Mouse (Mus musculus): ENCODE measurements around the gene Cflar. TPM values are rescaled to one million over a fixed set of nuclear protein-coding genes. Genes with fewer than 3 reads are reported as not detected.
"Not testable (repeated sequence)": the region's sequence is repeated elsewhere in the genome, so short reads cannot be mapped to it uniquely, and the experiment has no call there.

The Cflar gene
- polyA plus RNA-seq, 1 experiment: 7.1 TPM

GRCm38 (mm10) chr1:58736968-58737367 lies 25.7 kb downstream of the Cflar start:
- no peaks in the 10 kb centered on the region for H3K4me1 ChIP-seq (ENCODE audit: control insufficient read depth, insufficient read depth, low read length)

DNA sequence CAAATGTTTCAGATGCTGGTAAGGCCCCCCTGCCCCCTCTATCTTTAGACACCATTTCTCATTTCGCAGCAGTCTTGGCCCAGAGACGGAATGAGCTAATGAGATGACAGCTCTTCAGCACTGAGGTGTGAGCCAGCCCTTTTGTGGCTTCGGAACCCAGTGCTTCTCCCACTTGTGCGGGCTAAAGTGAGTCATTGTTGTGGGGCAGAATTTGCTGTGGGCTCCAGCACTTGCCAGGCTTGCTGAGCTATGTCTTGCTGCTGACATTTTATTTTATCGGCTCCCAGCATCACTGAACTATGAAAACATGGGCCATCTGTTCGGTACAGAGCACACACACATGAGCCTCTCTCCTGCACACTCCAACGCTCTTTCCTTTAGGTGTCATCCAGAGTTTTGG lies 28.2 kb downstream of the Cflar start:
- Histone ChIP-seq H3K36me3 (ENCODE audit: control insufficient read depth, insufficient read depth, low read length) (no peaks in the 10 kb centered on the region), H3K4me1 (ENCODE audit: control insufficient read depth, insufficient read depth, low read length) (no peaks in the 10 kb centered on the region), H3K4me3 (ENCODE audit: control insufficient read depth, low read depth, low read length) (no peak overlapping the region), H3K27me3 (ENCODE audit: control insufficient read depth, insufficient read depth, low read length) (no peaks in the 10 kb centered on the region), H3K27ac (ENCODE audit: control insufficient read depth, insufficient read depth, low read depth, low read length) (no peak overlapping the region)
- TF ChIP-seq CTCF (IDR thresholded peaks at IDR 0.05; ENCODE audit: control insufficient read depth, insufficient read depth, insufficient replicate concordance, low read depth, low read length): no peak
- no peak for TF ChIP-seq POLR2A (IDR thresholded peaks at IDR 0.05; ENCODE audit: control insufficient read depth, low read depth, low read length)

More at GRCm38 (mm10) chr1:58736968-58737367, 25.7 kb downstream of the Cflar start:
- Histone ChIP-seq H3K27me3 (ENCODE audit: control insufficient read depth, insufficient read depth, low read length) (no peaks in the 10 kb centered on the region), H3K27ac (ENCODE audit: control insufficient read depth, insufficient read depth, low read depth, low read length) (no peak overlapping the region), H3K4me3 (ENCODE audit: control insufficient read depth, low read depth, low read length) (no peak overlapping the region), H3K36me3 (ENCODE audit: control insufficient read depth, insufficient read depth, low read length) (no peaks in the 10 kb centered on the region)
- no peak for TF ChIP-seq POLR2A (IDR thresholded peaks at IDR 0.05; ENCODE audit: control insufficient read depth, low read depth, low read length)
- TF ChIP-seq CTCF (IDR thresholded peaks at IDR 0.05; ENCODE audit: control insufficient read depth, insufficient read depth, insufficient replicate concordance, low read depth, low read length): no peak

DNA sequence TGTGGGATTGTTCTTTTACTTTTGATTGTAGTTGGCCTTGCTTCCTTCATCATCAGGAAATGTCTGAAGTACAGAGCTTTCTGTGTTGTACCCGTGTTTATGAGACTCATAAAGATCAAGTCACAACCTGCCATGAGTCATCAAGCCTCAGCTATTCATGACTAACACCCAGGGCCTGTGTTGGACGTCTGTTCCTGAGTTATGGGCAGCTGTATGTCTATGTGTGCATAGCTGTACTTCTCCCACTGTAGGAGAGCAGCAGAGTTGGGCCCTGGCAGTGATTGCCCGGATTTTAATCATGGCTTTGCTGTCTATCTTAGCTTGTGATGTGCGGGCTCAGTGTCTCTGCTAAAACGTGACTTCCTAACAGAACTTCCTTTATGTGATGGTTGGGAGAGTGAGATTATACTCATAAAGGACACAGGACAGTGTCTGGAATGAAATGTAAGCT lies 31.3 kb downstream of the Cflar start:
- Histone ChIP-seq H3K27me3 (ENCODE audit: control insufficient read depth, insufficient read depth, low read length) (no peaks in the 10 kb centered on the region), H3K4me3 (ENCODE audit: control insufficient read depth, low read depth, low read length) (no peak overlapping the region), H3K36me3 (ENCODE audit: control insufficient read depth, insufficient read depth, low read length) (no peaks in the 10 kb centered on the region), H3K27ac (ENCODE audit: control insufficient read depth, insufficient read depth, low read depth, low read length) (no peak overlapping the region), H3K4me1 (ENCODE audit: control insufficient read depth, insufficient read depth, low read length) (no peaks in the 10 kb centered on the region)
- TF ChIP-seq CTCF (IDR thresholded peaks at IDR 0.05; ENCODE audit: control insufficient read depth, insufficient read depth, insufficient replicate concordance, low read depth, low read length) (no peak), POLR2A (IDR thresholded peaks at IDR 0.05; ENCODE audit: control insufficient read depth, low read depth, low read length) (no peak)

- H3K27me3 ChIP-seq (ENCODE audit: control insufficient read depth, insufficient read depth, low read length): no peaks in the 10 kb centered on the region
- no peaks in the 10 kb centered on the region for H3K4me1 ChIP-seq (ENCODE audit: control insufficient read depth, insufficient read depth, low read length)
- TF ChIP-seq CTCF (IDR thresholded peaks at IDR 0.05; ENCODE audit: control insufficient read depth, insufficient read depth, insufficient replicate concordance, low read depth, low read length) (no peak), POLR2A (IDR thresholded peaks at IDR 0.05; ENCODE audit: control insufficient read depth, low read depth, low read length) (no peak)
- no peaks in the 10 kb centered on the region for H3K36me3 ChIP-seq (ENCODE audit: control insufficient read depth, insufficient read depth, low read length)
- H3K27ac ChIP-seq (ENCODE audit: control insufficient read depth, insufficient read depth, low read depth, low read length): no peak overlapping the region
- H3K4me3 ChIP-seq (ENCODE audit: control insufficient read depth, low read depth, low read length): no peak overlapping the region
Measured at GRCm38 (mm10) chr1:58743252-58743651, 31.9 kb downstream of the Cflar start.

- Histone ChIP-seq H3K4me3 (ENCODE audit: control insufficient read depth, low read depth, low read length) (no peak overlapping the region), H3K4me1 (ENCODE audit: control insufficient read depth, insufficient read depth, low read length) (no peaks in the 10 kb centered on the region), H3K27ac (ENCODE audit: control insufficient read depth, insufficient read depth, low read depth, low read length) (no peak overlapping the region), H3K27me3 (ENCODE audit: control insufficient read depth, insufficient read depth, low read length) (no peaks in the 10 kb centered on the region), H3K36me3 (ENCODE audit: control insufficient read depth, insufficient read depth, low read length) (no peaks in the 10 kb centered on the region)
- TF ChIP-seq POLR2A (IDR thresholded peaks at IDR 0.05; ENCODE audit: control insufficient read depth, low read depth, low read length) (no peak), CTCF (IDR thresholded peaks at IDR 0.05; ENCODE audit: control insufficient read depth, insufficient read depth, insufficient replicate concordance, low read depth, low read length) (no peak)
Measured at GRCm38 (mm10) chr1:58744645-58745044, 33.3 kb downstream of the Cflar start.

- H3K36me3 ChIP-seq (ENCODE audit: control insufficient read depth, insufficient read depth, low read length): no peaks in the 10 kb centered on the region
- H3K27me3 ChIP-seq (ENCODE audit: control insufficient read depth, insufficient read depth, low read length): no peaks in the 10 kb centered on the region
- no peak overlapping the region for H3K4me3 ChIP-seq (ENCODE audit: control insufficient read depth, low read depth, low read length)
- H3K4me1 ChIP-seq (ENCODE audit: control insufficient read depth, insufficient read depth, low read length): no peaks in the 10 kb centered on the region
- H3K27ac ChIP-seq (ENCODE audit: control insufficient read depth, insufficient read depth, low read depth, low read length): no peak overlapping the region
- no peak for TF ChIP-seq POLR2A (IDR thresholded peaks at IDR 0.05; ENCODE audit: control insufficient read depth, low read depth, low read length)
- TF ChIP-seq CTCF (IDR thresholded peaks at IDR 0.05; ENCODE audit: control insufficient read depth, insufficient read depth, insufficient replicate concordance, low read depth, low read length): no peak
Measured at GRCm38 (mm10) chr1:58746880-58747279, 35.6 kb downstream of the Cflar start.

- TF ChIP-seq POLR2A (IDR thresholded peaks at IDR 0.05; ENCODE audit: control insufficient read depth, low read depth, low read length) (no peak), CTCF (IDR thresholded peaks at IDR 0.05; ENCODE audit: control insufficient read depth, insufficient read depth, insufficient replicate concordance, low read depth, low read length) (no peak)
- H3K36me3 ChIP-seq (ENCODE audit: control insufficient read depth, insufficient read depth, low read length): no peaks in the 10 kb centered on the region
- H3K4me3 ChIP-seq (ENCODE audit: control insufficient read depth, low read depth, low read length): no peak overlapping the region
- H3K27ac ChIP-seq (ENCODE audit: control insufficient read depth, insufficient read depth, low read depth, low read length): no peak overlapping the region
- no peaks in the 10 kb centered on the region for H3K27me3 ChIP-seq (ENCODE audit: control insufficient read depth, insufficient read depth, low read length)
- no peaks in the 10 kb centered on the region for H3K4me1 ChIP-seq (ENCODE audit: control insufficient read depth, insufficient read depth, low read length)
Measured at GRCm38 (mm10) chr1:58759451-58759850, 48.1 kb downstream of the Cflar start.

GRCm38 (mm10) chr1:58760581-58760980 lies 49.3 kb downstream of the Cflar start:
- H3K27ac ChIP-seq (ENCODE audit: control insufficient read depth, insufficient read depth, low read depth, low read length): no peak overlapping the region
- H3K4me3 ChIP-seq (ENCODE audit: control insufficient read depth, low read depth, low read length): no peak overlapping the region

DNA sequence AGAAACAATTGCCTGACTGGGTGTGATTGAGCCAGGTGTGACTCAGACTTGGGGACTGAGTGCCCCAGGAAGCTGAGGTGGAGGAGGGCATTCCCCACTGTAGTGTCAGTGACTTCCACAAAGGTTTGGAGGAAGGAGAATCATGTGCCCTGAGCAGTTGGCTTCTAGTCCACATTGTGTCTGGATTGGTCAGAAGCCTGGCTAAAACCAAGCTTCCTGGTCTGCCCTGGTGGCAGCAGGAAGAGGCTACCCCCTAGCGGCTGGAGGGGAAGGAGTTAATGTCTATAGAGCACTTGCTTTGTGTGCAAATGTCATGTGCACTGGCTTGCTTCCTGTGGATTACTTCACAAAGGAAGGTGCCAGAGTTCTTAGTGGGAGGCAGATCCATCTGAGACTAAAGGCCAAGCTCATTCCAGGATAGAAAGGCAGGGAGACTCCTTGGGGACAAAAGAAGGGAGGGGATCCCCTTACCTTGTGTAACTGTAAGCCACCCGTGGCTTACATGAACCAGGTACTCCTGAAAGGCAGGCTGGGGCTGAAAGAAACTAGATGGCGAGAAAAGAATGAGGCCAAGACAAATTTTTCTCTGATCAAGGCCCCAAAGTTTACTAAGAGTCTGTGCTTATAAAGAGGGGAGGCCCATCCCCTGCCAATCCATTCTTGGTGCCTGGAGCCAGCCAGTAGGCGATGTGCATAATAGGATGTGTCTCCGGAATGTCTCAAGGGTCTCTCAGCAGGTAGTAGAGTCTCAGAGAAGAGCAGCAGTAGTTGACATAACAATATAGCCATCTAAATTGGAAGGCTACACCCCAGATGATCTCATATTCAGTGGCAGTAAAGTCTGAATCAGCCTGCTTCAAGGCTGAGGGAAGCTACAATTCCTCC lies 50.3 kb downstream of the Cflar start:
- not testable (repeated sequence) for H3K27ac ChIP-seq (ENCODE audit: control insufficient read depth, insufficient read depth, low read depth, low read length); H3K4me1 ChIP-seq (ENCODE audit: control insufficient read depth, insufficient read depth, low read length); H3K27me3 ChIP-seq (ENCODE audit: control insufficient read depth, insufficient read depth, low read length); H3K36me3 ChIP-seq (ENCODE audit: control insufficient read depth, insufficient read depth, low read length); H3K4me3 ChIP-seq (ENCODE audit: control insufficient read depth, low read depth, low read length)

More at GRCm38 (mm10) chr1:58760581-58760980, 49.3 kb downstream of the Cflar start:
- no peaks in the 10 kb centered on the region for H3K36me3 ChIP-seq (ENCODE audit: control insufficient read depth, insufficient read depth, low read length)
- H3K4me1 ChIP-seq (ENCODE audit: control insufficient read depth, insufficient read depth, low read length): no peaks in the 10 kb centered on the region
- no peak for TF ChIP-seq POLR2A (IDR thresholded peaks at IDR 0.05; ENCODE audit: control insufficient read depth, low read depth, low read length)
- TF ChIP-seq CTCF (IDR thresholded peaks at IDR 0.05; ENCODE audit: control insufficient read depth, insufficient read depth, insufficient replicate concordance, low read depth, low read length): no peak
- H3K27me3 ChIP-seq (ENCODE audit: control insufficient read depth, insufficient read depth, low read length): no peaks in the 10 kb centered on the region
